Mouse (Mus musculus) limb, embryonic 11.5 days (tissue): Measurements from ENCODE around the gene Wfdc3. TPM values are rescaled to one million over a fixed set of nuclear protein-coding genes. Genes with fewer than 3 reads are reported as not detected.
A peak's percentile ranks its signal among the peaks of the same experiment; 100 is the strongest.

Source experiments
- ATAC-seq: fragments of 200-750 bp; cut with Nextera tagmentation; 2 replicates; pipeline ENCODE4 v1.8.0; 2017; ENCODE audit warnings: low read depth; ENCODE audit not compliant: insufficient number of reproducible peaks, low FRiP score, low TSS enrichment
- DNase-seq: peaks from one replicate; pipeline ENCODE4 v3.0.0-alpha.2; 2015; ENCODE audit warnings: low spot score
- H3K27ac ChIP-seq: fragments of 300-500 bp; sonication (generic); replicated peaks from 2 replicates; pipeline ENCODE4 v1.5.1; 2014; ENCODE audit warnings: low read depth, mild to moderate bottlenecking, low read length
- H3K27me3 ChIP-seq: fragments of 300-500 bp; sonication (generic); 2 replicates; pipeline ENCODE4 v1.6.1; 2014; ENCODE audit warnings: mild to moderate bottlenecking, low read length, mixed read lengths; ENCODE audit not compliant: control insufficient read depth, insufficient read depth
- H3K36me3 ChIP-seq: fragments of 300-500 bp; sonication (generic); 2 replicates; pipeline ENCODE4 v1.6.1; 2014; ENCODE audit warnings: mild to moderate bottlenecking, low read length, moderate library complexity, mixed read lengths; ENCODE audit not compliant: control insufficient read depth, insufficient read depth
- H3K4me1 ChIP-seq: fragments of 300-500 bp; sonication (generic); 2 replicates; pipeline ENCODE4 v1.6.1; 2014; ENCODE audit warnings: low read length, mixed read lengths; ENCODE audit not compliant: control insufficient read depth, insufficient read depth
- H3K4me2 ChIP-seq: fragments of 300-500 bp; sonication (generic); 2 replicates; pipeline ENCODE4 v1.6.1; 2014; ENCODE audit warnings: low read depth, mild to moderate bottlenecking, moderate library complexity; ENCODE audit not compliant: severe bottlenecking
- H3K4me3 ChIP-seq: fragments of 300-500 bp; sonication (generic); 2 replicates; pipeline ENCODE4 v1.5.1; 2014; ENCODE audit warnings: low read depth, low read length
- H3K9ac ChIP-seq: fragments of 300-500 bp; sonication (generic); 2 replicates; pipeline ENCODE4 v1.6.1; 2014; ENCODE audit warnings: mild to moderate bottlenecking, low read length
- H3K9me3 ChIP-seq: fragments of 300-500 bp; sonication (generic); 2 replicates; pipeline ENCODE4 v1.6.1; 2016; ENCODE audit warnings: low read length; ENCODE audit not compliant: control insufficient read depth
- WGBS: fragments of 180-500 bp; shearing (Covaris S2); extraction: QIAGEN DNeasy Blood & Tissue Kit; methylation state at CpG from one replicate; pipeline ENCODE4 v1.1.7; 2014; 5-methylcytosine and 5-hydroxymethylcytosine counted together
- polyA plus RNA-seq: library from polyadenylated mRNA; unstranded; fragments of >200 nt; fragmentation: Nextera tagmentation; extraction: Ambion mirVana; gene quantifications from 2 replicates; pipeline ENCODE4 v1.2.1, GENCODE M21; 2014

The Wfdc3 gene
- polyA plus RNA-seq, 1 experiment from 2014 or later, result 1.0 TPM

DNA sequence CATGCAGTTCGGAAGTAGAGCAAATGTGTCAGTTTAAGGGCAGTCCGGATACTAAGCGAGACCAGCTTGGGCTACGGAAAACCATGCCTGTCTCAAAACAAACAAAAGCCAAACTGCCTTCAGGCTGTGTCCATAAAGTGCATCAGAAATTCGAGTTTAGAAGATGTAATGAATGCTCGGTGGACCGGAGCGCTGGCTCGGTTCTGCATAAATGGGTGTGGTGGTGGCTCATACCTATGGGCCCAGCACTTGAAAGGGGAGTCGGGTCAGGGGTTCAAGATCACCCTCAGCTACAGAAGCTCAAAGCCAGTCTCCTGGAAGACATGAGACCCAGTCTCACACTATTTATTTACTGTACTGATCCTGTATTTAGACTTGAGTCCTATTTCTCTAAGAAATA lies 42.0 kb upstream of the Wfdc3 start:
- 0 out of 2 replicates have a peak, but pooled peaks cover 2% of the 10 kb centered on the region for H3K4me1 ChIP-seq
- 83% methylated on average over 10 of the region's 10 CpGs for WGBS
- no peak for ATAC-seq
- no peaks in the 10 kb centered on the region for H3K27me3 ChIP-seq
- no peaks in the 10 kb centered on the region for H3K9me3 ChIP-seq
- H3K36me3 ChIP-seq, result no peaks in the 10 kb centered on the region; the same call in 1 of the 2 replicates
- H3K9ac ChIP-seq, result no peak overlapping the region
- DNase-seq, result no peak
- H3K4me3 ChIP-seq, result no peak overlapping the region
- no peak overlapping the region for H3K27ac ChIP-seq
- H3K4me2 ChIP-seq, result no peak overlapping the region

DNA sequence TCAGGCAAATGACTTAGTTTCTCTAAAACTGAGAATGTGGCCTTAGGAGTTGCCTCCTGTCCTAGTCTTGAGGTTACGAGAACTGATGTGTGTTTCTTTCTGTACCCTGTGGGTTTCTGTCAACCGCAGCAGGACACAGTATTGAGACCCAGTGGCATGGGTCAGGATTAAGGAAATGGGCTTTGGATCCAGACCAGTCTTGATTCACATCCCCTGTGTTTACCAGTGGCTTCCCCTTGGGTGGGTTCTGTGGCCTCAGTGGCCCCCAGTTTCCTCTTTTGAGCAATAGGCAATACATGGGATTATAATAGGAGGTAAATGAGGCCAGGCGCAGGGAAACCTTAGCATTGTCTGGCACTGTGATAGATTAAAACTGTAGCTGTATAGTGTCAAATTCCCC lies 41.3 kb upstream of the Wfdc3 start:
- 0 out of 2 replicates have a peak, but pooled peaks cover 2% of the 10 kb centered on the region for H3K4me1 ChIP-seq
- H3K4me2 ChIP-seq, result peak overlapping the region; percentile 93
- no peak overlapping the region for H3K4me3 ChIP-seq
- H3K27me3 ChIP-seq, result no peaks in the 10 kb centered on the region
- 86% methylated on average over 3 of the region's 3 CpGs for WGBS
- H3K27ac ChIP-seq, result no peak overlapping the region
- no peaks in the 10 kb centered on the region for H3K36me3 ChIP-seq
- no peak for DNase-seq
- H3K9me3 ChIP-seq, result no peaks in the 10 kb centered on the region
- H3K9ac ChIP-seq, result no peak overlapping the region
- ATAC-seq, result no peak

GRCm38 (mm10) chr2:164786388-164786885 lies 40.7 kb upstream of the Wfdc3 start:
- H3K27ac ChIP-seq, result no peak overlapping the region
- no peaks in the 10 kb centered on the region for H3K9me3 ChIP-seq
- H3K4me3 ChIP-seq, result peak overlapping the region; percentile 64
- no peaks in the 10 kb centered on the region for H3K36me3 ChIP-seq
- peak overlapping the region; percentile 68 for H3K9ac ChIP-seq
- H3K4me1 ChIP-seq, result 0 out of 2 replicates have a peak, but pooled peaks cover 2% of the 10 kb centered on the region
- H3K27me3 ChIP-seq, result no peaks in the 10 kb centered on the region
- WGBS, result 9% methylated on average over 15 of the region's 15 CpGs
- ATAC-seq (no peak), DNase-seq (no peak)
- H3K4me2 ChIP-seq, result peak overlapping the region; percentile 93

DNA sequence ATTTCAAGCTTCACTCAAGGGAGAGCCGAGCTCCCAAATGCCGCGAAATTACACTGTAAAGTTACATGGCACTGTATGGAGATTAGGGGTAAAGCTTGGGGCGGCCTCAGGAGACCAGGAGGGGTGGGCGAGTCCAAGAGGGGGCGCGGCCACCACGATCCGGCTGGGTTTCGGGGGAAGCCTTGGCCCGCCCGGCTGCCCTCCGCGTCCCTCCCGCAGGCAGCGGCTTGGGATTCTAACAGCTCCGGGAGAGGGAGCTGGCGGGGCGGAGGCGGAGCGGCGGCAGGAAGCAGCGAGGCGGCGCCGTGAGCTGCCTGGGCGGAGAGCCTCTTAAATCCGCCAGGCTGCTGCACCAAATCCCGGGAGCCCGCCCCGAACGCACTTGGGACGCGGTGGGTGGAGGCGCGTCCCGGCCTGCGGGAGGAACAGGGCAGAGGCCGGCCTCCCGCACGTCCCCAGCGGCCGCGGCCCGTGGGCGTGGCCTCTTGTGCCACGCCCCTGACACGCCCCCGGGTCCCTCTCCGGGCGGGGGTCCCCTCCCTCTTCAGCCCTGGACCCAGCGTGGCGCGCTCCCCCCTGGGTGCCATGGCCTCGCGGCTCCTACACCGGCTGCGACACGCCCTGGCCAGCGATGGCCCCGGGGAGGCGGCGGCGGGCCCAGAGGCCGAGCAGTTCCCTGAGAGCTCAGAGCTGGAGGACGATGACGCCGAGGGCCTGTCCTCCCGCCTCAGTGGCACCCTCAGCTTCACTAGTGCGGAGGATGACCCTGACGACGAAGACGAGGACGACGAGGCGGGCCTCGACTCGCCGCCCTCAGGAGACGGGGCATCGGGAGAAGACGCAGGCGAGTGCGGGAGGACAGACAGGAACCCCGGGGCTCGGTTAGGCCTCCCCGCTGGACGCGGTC lies 40.0 kb upstream of the Wfdc3 start, which contains the start of gene Snx21:
Snx21 (plus strand) TSS at position 343 of the 907 bp plus-strand sequence.
- ATAC-seq, result peak; percentile 89
- peak within 1 kb of the TSS; percentile 93 for H3K4me2 ChIP-seq
- peak within 1 kb of the TSS; percentile 45; the same call in 1 of the 2 replicates for H3K27ac ChIP-seq
- 0 out of 2 replicates have a peak, but pooled peaks cover 2% of the 10 kb centered on the region for H3K4me1 ChIP-seq
- no peaks in the 10 kb centered on the region for H3K9me3 ChIP-seq
- peak; percentile 89 for DNase-seq
- WGBS, result under 1% methylated on average over 73 of the region's 89 CpGs
- no peaks in the 10 kb centered on the region for H3K27me3 ChIP-seq
- H3K9ac ChIP-seq, result peak within 1 kb of the TSS; percentile 68
- no peaks in the 10 kb centered on the region for H3K36me3 ChIP-seq
- peak within 1 kb of the TSS; percentile 64 for H3K4me3 ChIP-seq

DNA sequence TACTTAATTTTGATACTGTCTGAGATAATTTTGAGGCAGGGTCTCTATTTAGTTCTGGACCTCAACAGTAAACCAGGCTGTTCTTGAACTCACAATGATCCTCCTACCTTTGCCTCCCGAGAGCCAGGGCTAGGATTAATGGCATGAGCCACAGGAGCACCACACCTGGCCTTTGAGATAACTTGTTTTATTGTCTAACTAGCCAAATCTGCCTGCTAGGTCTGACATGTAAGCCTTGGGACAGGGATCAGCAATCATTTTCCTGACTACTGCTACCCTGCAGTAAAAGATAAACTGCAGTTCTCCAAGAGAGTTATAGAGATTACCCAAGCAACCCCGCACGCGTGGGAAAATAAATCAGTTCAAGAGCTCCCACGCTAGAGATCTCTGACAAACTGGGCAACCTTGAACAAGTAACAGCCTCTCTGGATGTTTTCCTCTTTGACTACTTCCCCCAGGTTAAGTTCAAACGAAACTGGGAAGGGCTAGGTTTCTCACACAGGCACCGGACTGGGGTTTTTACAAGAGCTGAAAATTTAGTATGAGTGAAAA lies 39.2 kb upstream of the Wfdc3 start:
- DNase-seq (no peak), ATAC-seq (no peak)
- peak overlapping the region; percentile 64 for H3K4me3 ChIP-seq
- no peaks in the 10 kb centered on the region for H3K27me3 ChIP-seq
- H3K4me2 ChIP-seq, result peak overlapping the region; percentile 93
- H3K9ac ChIP-seq, result peak overlapping the region; percentile 68
- H3K9me3 ChIP-seq, result no peaks in the 10 kb centered on the region
- 14% methylated on average over 7 of the region's 7 CpGs for WGBS
- 0 out of 2 replicates have a peak, but pooled peaks cover 2% of the 10 kb centered on the region for H3K4me1 ChIP-seq
- no peak overlapping the region for H3K27ac ChIP-seq
- no peaks in the 10 kb centered on the region for H3K36me3 ChIP-seq

DNA sequence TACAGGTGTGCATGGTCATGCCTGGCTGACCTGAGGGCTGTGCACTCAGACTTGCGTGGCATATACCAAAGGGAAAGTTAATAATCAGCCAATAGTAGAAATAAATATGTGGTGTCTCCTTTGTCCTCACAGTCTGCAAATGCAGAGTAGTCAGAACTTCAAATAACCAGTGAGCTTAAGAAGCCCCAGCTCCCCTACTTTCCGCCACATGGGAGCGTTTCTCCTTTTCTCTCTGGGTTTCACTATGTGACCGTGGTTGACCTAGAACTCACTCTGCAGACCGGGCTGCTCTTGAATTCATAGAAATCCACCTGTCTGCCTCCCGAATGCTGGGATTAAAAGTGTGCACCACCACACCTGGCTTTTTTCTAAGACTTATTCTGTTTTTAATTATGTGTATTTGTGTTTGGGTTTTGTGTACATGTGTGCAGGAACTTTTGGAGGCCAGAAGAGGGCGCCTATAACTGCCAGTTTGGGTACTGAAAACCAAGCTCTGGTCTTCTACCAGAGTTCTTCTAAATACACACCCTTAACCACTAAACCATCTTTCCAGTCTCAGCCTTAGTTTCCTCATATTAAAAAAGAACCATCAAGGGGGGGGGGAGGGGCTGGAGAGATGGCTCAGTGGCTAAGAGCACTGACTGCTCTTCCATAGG lies 38.3 kb upstream of the Wfdc3 start:
- WGBS, result 74% methylated on average over 7 of the region's 7 CpGs
- H3K27me3 ChIP-seq, result no peaks in the 10 kb centered on the region
- no peak overlapping the region for H3K27ac ChIP-seq
- no peaks in the 10 kb centered on the region for H3K36me3 ChIP-seq
- DNase-seq (no peak), ATAC-seq (no peak)
- H3K4me1 ChIP-seq, result 0 out of 2 replicates have a peak, but pooled peaks cover 2% of the 10 kb centered on the region
- H3K9me3 ChIP-seq, result no peaks in the 10 kb centered on the region
- H3K9ac ChIP-seq, result no peak overlapping the region
- H3K4me2 ChIP-seq, result no peak overlapping the region
- no peak overlapping the region for H3K4me3 ChIP-seq

DNA sequence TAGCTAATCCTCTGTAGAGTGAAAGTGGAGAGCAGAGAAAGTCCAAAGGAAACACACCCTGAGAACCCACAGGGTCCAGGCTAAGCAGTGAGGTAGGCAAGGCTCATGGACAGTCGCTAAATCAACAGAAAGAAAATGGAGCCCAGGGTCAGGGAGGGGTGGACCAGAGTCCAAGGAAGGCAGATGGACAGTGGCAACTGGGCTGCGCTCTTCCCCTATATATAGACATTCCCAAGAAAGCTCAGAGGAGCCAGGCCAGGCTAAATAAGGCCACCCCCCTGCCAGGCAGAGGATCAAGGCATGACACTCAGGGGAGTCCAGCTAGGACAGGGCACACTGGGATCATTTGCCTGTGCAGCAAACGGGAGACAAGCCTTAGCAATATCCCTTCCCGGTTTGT lies 36.1 kb upstream of the Wfdc3 start:
- H3K4me3 ChIP-seq, result no peak overlapping the region
- DNase-seq, result no peak
- H3K27me3 ChIP-seq, result no peaks in the 10 kb centered on the region
- 83% methylated on average over 4 of the region's 4 CpGs for WGBS
- H3K36me3 ChIP-seq, result no peaks in the 10 kb centered on the region
- ATAC-seq, result no peak
- H3K4me1 ChIP-seq, result no peaks in the 10 kb centered on the region
- H3K9ac ChIP-seq, result no peak overlapping the region
- no peak overlapping the region for H3K4me2 ChIP-seq
- no peaks in the 10 kb centered on the region for H3K9me3 ChIP-seq
- no peak overlapping the region for H3K27ac ChIP-seq

DNA sequence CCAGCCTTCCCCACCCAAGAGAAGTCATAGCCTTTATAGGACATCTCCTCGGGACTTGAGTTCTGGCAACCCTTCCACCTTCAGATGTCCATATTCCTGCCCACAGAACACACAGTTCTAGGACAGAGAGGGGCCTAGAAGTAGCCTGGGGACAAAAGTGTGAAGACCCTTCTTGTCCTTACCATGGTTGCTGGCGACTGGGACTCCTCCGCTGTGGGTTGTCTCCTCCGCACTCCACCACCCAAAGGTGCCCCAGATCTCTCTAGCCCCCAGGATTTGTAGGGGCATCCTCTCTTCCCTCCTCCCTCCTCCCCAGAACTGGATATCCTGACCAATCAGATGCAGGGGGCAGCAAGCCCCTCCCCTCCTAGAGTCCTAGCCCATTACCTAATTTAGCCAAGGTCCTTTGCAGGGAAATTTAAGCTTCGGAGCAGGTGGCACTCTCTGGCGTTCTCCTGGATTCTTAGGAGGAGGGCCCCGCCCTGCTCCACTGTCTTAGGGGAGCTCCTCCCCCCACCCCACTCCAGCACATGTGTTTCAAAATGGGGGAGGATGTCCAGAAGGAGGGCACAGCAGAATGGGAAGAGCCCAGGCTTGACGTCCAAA lies 33.9 kb upstream of the Wfdc3 start, which contains the start of gene Tnnc2:
Tnnc2 (minus strand) TSS at position 487 of the 606 bp plus-strand sequence.
- H3K36me3 ChIP-seq, result no peaks in the 10 kb centered on the region
- H3K9ac ChIP-seq, result no peak within 1 kb of the TSS
- no peak within 1 kb of the TSS for H3K4me3 ChIP-seq
- H3K4me2 ChIP-seq, result no peak within 1 kb of the TSS
- H3K27ac ChIP-seq, result no peak within 1 kb of the TSS
- WGBS, result 76% methylated on average over 8 of the region's 8 CpGs
- no peak for ATAC-seq
- H3K9me3 ChIP-seq, result no peaks in the 10 kb centered on the region
- H3K4me1 ChIP-seq, result no peaks in the 10 kb centered on the region
- DNase-seq, result no peak
- no peaks in the 10 kb centered on the region for H3K27me3 ChIP-seq
